Mouse (Mus musculus) adipocyte (in vitro differentiated cells): Measurements from ENCODE around the gene Syt1.
A peak's percentile ranks its signal among the peaks of the same experiment; 100 is the strongest.

Source experiments
- DNase-seq: peaks from one replicate; pipeline ENCODE4 v3.0.0-alpha.2; 2016; ENCODE audit warnings: low spot score

The Syt1 gene

DNA sequence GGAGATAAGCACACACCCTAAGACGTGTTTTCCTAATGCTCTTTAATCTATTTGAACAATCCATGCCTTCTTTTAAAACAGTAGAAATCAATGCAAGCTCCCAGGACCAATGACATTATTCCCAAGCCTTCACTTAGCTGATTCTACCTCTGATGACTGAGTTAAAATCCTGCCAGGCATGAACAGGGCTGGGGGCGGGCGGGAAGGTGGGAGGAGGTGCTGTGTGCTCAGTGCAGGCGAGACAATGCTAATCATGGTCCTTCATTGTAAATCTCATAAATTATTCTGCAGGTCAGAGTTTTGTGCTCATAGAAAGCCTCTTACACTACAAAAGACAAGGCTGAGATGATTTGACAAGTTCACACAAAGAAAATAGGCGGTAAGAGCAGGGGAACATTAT is 366.9 kb downstream of the Syt1 start:
- DNase-seq: no peak

DNA sequence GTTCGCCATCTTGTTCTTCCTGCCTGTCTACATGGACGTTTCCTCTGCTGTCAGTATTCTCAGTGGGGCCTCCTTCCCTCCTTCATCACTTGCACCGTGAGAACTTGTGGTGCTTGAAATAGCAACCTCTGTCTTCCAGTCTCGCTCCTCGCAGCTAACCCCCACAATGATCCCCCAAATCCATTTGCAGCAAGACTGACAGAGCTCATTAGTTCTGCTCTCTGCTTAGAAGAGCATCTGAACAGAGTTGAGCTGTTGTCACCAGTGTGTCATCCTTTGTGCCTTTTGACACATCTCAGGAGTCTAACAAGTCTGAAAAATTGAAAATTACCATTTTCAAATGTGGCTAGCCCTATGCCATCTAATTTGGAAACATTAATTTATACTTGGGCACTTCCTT is 372.7 kb downstream of the Syt1 start:
- DNase-seq: no peak

DNA sequence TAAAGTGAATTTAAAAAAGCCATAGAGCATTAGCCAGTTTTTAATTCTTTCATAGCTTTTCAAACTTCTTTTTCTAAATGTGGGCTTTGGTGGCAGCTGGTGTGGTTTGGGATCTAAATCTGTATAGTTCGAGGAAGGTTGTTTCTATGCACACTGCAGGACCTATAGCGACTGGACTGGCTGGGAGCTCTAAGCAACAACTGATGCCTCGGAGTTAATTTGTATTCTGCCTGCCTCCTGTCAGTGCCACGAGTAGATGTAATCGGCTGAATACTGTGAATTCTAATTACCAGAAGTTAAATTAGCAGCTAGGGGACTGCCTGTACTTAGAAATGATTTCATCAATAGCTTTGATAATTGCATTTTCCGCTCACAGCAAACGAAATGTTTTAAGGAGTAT is 374.7 kb downstream of the Syt1 start:
- DNase-seq: no peak

DNA sequence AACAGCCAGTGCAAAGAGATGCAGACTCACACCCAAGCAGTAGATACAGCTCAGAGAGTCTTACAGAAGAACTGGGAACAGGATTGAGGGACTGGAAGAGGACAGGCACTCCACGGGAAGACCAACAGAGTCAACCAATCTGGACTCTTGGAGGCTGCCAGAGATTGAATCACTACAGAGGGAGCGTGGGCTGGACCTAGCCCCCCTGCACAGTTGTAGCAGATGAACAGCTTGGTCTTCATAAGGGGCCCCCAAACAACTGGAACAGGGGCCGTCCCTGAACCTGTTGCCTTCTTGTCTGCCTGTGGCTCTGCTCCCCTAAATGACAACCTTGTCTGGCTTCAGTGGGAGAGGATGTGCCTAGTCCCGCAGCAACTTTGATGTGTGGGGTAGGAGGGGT is 375.2 kb downstream of the Syt1 start:
- no peak for DNase-seq

DNA sequence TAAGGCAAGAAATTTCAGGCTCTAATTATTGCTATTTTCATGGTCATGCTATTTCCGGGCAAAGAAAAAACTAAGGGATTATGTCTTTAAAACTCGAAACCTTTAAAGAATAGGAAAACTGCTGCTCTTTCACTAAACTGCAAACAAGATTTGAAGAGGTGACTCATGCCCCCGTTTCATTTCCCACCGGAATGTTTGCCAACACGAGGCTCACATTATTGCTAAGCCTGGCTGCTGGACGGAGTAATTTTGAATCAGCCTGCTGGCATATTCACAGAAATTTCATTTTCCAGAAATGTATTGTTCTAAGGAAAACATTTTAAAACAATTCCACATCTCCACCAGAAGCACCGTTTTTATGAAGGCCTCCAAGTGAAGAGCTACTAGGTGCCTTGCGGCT is 379.9 kb downstream of the Syt1 start:
- peak; percentile 20 for DNase-seq

DNA sequence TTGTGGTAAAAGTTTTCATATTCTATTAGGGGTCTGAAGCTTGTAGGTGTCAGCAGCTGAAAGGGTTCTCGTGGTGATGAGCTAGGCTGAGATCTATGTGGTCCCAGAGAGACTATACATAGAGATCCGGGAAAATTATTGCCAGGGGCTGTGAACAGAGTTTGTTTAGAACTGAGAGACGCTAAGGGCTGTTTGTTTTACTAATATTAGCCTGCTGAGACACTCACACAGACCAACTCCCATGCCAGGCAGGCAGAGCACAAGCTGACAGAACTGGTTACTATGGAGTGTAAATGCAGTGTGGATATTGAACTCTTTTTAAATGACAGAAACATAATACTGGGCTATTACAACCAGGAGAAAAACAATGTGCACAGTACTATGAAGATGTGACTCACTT is 384.4 kb downstream of the Syt1 start:
- no peak for DNase-seq

DNA sequence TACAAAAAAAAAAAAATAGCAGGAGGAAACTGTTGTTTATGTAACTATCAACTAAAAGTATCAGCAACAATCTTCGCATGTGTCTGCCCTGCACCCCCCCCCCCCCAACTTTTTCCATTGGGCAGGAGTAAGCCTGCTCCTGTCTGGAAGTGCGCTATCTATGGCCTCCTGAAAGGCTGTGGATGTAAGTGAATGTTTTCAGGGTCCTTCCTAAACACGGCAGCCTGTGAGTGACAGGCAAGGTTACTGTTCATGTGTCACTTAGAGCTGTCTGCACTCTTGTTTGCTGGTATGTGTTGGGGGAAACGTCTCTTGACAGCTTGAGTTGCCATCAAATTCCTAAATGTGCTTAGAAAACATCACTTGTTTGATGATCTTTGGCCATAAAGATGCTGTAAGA is 387.8 kb downstream of the Syt1 start:
- DNase-seq: no peak

DNA sequence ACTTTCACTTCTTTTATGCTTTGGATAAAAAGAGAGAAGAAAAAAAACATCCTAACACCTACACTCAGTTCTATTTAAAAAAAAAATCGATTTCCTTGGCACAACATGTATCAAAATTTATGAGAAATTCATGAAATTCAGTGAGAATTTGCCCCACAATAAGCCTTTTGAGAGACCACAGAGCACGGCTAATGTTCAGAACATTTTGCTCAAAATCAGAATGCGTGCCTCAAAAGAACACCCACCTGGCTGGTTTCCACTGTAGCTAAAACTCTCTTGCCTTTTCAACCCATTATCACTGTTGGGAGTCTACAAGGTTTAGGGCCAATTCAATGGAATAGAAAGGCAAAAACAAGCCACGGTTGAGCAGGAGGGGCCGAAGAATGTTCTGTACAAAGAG is 390.9 kb downstream of the Syt1 start:
- no peak for DNase-seq

DNA sequence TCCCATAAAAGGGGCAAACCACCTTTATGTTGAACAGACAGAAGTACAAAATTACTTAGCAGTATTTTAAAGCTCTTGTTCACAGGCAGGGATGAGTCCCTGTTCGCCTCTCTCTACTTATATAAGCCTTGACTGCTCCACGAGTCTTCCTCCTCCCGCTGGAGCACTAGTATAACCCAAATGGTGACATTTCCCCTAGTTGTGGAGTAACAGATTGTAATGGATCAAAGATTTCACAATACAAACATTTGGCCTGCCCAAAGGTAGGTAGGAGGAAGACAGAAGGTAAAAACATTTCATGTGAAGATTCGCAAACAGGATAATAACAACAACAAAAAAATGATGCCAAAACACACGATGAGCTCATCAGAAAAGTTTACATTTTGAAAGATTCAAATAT is 391.6 kb downstream of the Syt1 start:
- no peak for DNase-seq

DNA sequence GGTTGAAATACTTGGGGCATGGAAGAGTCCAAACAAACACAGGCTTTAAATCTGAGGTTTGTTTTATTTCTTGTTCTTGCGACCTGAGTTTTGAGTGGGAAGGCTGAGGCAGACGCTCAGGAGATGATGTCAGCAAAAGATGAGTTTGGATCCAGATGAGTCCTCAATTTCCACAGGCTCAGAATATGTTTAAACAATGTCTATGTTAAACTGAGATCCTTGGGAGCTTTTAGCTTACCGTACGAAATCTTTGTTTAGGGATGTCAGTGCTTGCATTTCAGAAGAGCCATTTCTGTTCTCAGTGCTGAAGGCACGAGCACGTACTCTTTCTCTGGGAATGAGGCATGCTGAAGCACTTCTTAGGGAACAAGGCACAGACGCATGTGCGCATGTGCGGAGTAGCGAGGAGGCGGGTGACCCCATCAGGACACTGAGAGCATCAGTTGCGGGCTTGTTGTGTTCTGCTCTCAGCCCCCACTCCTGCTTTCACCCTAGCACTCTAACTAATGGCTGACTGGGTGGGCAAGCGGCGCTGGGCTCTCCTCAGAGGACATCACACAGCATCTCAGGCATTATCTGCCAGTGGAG is 400.6 kb downstream of the Syt1 start:
- DNase-seq: no peak

DNA sequence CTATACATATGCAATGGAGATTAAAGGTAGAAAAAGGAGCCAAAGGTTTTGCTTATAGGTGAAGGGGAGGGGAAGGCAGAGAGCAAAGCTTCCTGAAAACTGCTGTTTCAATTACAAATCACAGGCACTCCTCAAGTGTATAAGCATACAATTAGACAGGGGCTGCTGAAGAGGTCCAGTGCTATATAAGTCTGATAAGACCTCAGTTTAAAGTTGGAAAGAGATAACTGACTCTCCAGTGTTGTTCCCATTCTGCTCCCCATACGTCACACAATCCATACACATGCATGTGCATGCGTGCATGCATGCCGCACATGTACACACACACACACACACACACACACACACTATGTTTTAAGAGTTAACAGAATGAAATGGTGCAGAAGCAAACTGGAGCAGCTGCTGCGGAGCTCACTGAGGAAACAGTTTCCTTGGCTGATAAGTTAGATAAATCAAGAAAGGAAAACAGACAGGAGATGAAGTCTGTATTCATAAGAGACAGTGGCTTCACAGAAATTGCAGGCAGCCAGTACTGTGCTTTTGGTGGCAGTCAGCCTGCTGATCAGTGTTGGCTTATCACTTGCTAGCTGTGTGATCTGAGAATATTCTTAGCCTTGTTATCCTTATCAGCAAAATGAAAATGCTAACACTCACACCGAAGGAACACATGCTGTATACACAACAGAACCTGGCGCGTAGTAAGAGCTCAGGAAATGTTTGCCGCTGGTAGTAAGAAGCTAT is 408.9 kb downstream of the Syt1 start:
- DNase-seq: no peak

DNA sequence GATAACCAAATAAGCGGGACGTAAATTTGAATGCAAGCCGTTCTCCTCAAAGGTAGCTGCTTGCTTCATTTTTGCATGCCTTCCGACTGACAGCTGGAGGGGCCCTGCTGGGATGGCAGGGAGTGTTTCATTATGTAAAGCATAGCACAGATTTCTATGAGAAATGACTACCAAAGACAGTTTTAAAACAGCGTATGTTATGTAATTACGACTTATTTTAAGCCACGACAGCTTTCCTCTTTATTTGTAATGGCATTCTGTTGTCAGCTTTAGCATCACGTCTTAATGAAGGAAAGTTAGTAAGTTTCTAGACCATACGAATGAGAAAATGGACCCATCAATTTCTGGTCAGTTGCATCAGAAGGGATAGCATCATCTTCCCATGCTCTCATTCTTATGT is 410.1 kb downstream of the Syt1 start:
- DNase-seq: no peak

DNA sequence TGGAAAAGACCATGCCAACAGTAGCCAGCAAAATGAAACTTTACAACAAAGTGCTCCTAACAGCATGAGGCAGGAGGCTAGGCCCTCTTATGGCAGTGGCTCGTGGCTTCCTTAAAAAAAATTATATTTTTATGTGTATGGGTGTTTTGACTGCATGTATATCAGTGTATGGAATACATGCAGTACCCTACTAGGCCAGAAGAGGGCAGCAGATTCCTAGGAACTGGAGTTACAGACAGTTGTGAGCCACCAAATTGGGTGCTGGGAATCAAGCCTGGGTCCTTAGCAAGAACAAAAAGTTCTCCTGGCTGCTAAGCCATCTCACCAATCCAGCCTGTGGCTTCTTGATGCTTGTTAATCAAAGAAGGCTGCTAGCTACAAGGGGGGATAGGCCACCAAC is 413.4 kb downstream of the Syt1 start:
- no peak for DNase-seq

DNA sequence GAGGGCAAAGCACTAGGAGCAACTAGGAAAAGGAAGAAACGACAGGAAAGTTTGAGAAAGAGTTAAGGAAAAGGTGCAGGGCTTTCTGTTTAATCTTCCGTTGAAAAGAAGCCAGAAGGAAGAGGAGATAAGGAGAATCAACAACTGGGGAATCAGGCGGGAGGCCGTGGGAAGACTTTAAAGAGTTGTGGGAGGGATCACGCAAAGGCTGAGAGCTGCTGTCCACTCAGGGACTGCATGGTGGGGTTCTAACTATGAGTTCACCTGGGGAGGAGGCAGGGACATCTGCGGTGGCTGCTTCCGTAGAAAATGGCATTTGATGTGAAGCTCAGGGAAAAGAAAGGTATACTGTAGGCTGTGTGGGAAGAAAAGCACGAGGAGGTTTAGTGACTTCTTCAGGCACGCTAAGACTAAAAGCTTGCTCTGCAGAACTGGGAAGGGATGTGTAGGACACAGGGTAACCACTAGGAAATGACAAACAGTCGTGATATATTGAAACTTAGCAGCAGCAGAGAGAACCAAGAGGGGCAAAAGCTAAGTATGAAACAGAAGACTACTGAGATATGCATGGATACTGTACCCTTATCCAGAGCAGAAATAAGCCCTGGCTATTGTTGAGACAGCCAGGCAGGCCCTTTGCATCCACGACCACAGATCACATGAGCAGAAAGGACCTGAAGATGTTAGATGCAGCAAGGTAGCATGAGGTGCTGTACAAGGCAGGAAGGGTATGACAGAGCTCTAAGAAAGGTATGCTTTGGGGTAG is 414.4 kb downstream of the Syt1 start:
- no peak for DNase-seq

DNA sequence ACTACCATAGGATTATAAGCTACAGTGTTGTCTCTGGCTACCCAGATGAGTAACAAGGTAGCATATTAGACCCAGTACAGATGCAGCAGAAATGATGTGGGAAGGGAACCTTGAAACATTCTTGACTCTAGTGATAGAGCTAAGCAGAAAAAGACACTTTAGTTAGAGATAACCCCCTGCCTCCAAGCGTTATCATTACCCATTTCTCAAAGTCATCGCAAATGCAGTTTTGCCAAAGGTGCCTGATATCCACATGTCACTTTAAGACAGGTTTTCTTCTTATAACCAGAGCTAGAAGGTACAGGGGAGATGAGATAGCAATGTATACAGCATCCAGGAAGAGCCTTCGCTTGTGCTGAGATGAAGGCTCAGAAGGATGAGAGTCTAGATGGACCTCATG is 421.4 kb downstream of the Syt1 start:
- DNase-seq: no peak

DNA sequence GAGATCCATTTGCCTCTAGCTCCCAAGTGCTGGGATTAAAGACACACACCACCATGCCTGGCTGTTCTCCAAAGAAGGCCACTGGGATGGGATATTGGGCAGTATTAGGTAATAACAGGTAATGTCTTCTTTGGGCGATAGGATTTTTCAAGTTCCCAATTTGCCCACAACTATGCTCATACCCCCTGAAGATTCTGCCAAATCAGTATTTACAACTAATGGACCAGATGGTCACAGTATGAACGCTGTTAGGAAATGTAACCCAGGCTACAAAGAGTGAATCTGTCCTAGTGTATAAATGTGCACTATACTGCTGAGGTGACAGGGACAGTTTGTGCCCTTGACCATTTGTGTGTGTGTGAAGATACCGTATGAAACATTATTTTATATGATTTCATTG is 421.9 kb downstream of the Syt1 start:
- no peak for DNase-seq

DNA sequence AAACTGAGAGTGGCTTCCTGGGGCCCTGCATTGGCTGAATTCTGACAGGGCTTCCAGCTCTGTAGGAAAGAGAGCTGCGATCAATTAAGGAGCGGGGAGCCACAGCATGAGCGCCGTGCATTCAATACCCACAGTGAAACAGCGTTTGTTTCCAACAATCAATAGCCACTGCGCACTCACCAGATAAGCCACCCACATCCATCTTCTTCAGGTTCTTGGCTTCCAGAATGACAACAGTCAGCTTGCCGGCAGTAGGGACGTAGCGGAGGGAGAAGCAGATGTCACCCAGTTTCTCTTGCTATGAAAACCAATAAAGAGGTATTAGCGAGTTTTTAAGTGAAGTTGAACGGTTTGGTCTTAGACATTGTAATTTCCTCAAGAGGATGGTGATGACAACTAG is 427.1 kb downstream of the Syt1 start:
- no peak for DNase-seq

DNA sequence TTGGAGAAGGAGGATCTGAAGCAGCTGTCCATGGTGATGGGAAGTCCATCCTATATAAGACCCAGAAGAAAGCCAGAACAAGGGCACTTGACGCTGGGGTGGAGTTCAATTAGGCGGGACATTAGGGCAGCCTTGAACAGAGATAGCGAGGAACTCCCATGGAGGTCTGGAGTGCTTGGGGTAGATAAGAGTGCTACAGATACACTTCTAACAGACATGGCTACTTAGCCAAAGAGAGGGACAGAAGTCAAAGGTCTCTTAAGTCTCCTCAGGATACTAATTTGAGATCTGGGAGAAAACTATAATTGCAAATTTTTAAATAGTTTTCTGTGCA is 428.4 kb downstream of the Syt1 start:
- DNase-seq: no peak

DNA sequence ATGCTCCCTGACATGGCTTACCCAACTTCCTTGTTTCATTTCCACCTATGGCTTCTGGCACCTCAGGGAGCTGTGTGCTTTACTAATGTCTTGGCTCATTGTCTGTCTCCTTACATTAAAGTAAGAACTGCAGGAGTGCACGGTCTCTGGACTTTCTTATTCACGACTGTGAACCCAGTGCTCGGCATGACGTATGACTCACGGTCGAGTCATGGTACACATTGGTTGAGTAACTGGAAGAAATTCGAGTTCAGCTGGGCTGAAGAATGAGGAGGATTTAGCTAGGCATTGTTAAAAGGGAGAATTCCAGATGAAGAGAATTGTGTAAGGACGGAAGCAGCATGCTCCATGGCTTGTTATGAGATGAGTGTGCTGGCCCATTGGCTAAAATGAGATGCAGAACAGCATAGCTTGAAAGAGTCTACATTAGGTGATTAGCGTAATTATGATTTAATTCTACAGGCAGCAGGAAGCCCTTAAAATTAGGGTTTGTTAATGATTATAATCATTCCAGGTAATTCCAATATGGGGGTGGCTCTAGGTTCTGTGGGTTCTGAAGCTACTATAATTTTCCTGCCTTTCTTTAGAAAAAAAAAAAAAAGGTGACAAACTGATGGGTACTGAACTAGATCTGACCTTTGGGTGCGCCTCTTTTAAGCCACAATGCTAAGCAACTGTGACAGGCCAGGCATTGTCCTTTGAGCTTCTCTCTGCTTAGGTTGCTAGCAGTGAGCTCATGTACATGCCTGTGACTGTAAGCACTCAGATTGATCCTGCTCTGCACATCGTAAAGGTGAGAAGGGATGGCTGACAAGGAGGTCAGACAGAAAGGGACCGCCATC is 429.0 kb downstream of the Syt1 start:
- no peak for DNase-seq

DNA sequence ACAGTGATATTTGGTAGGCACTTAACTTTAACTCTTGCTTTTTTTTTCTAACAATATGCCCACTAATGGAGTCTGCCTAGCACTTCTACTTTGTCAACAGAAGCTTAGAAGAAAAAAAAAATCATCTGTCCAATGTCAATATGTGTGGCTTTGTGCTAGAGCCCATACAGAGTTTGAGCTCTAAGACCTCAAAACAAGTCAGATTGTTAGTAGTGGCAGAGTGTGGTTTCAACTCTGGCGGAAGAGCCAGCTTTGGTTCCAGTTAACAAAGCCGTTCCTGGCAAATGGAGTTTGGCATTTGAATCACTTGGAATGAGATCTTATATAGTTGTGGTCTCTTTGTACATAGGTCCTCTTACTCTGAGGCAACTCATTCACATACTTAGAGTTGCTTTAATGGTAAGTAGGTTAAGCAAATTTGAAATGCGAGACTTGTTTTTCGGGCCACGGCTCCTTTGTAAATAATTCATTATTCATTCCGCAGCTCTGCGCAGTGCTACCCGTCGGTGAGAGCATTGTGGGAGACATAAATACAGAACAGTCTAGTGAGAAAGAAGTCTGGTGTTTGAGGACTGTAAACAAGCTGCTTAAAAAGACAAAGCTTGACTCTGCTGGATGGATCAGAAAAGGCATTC is 429.9 kb downstream of the Syt1 start:
- DNase-seq: peak; percentile 24

DNA sequence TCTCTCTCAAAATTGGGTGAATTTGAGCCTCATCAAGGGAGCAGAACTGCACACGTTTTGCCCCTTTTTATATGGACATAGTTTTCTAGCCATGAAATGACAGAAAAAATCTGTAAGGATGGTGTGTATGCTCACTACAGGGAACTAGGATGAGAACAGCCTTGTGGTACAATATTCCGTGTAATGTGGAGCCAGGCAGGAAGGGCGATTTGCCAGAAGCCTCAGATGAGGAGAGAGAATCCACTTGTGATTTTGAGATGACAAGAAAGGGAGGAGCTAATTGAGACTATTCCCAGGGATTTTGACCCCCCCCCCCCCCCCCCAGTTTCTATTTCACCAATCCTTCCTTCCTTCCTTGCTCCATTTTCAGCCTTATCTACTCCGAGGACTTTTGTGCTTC is 431.4 kb downstream of the Syt1 start:
- no peak for DNase-seq

DNA sequence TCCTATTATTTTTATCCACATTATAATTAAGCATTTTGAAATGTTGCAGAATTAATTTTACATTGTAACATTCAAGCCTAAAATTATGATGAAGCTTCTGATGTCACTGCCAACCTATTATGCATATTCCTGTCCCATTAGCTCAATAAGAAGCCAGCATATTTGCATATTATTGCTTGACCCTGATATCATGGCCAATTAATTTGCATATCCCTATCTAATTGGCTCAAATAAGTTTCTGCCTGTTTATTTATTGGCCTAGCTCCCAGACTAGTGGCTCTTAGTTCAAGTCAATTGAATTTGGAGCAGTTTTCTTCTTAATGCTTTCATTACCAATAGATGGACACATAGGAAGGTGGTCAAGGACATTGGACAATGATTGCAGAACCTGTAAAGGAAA is 433.2 kb downstream of the Syt1 start:
- DNase-seq: no peak
